Mouse (Mus musculus) testis, adult 2 months (tissue): ENCODE results near the gene Paqr7.

Experiments used
- CTCF ChIP-seq: fragments of 200-500 bp; IDR thresholded peaks from 2 replicates; pipeline ENCODE4 v1.5.1; 2012; ENCODE audit warnings: low read depth, mild to moderate bottlenecking, inconsistent platforms, low read length, moderate library complexity; ENCODE audit not compliant: control insufficient read depth, insufficient read depth, insufficient replicate concordance
- POLR2A ChIP-seq: fragments of 200-500 bp; IDR thresholded peaks from 2 replicates; pipeline ENCODE4 v1.6.1; 2012; ENCODE audit warnings: low read depth, mild to moderate bottlenecking, inconsistent platforms, low read length, moderate library complexity; ENCODE audit not compliant: control insufficient read depth

DNA sequence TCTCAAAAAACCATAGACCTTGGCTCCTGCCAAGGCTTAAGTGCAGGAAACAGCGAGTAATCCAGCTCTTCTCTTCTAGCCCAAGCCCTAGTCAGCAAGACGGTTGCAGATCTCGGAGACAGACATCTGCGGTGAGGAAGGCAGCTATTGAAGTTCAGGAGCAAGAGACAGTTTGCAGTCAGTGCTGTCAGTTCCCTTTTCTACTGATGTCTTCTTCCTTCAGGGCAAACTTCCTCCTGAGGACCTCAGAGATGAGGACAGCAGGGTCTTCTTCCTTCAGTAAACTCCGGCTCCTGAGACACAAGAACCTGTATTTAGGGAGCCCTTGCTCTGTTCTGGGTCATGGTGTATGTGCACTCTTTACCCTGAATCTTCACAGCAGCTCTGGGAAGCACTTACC lies 29.7 kb downstream of the Paqr7 start:
- no peak for TF ChIP-seq CTCF
- no peak for TF ChIP-seq POLR2A
